Mouse (Mus musculus): ENCODE measurements around the gene Poln. TPM values are rescaled to one million over a fixed set of nuclear protein-coding genes. Genes with fewer than 3 reads are reported as not detected.
A peak's percentile ranks its signal among the peaks of the same experiment; 100 is the strongest.

The Poln gene
- polyA plus RNA-seq, 1 experiment from 2014 or later, result 0.41 TPM

DNA sequence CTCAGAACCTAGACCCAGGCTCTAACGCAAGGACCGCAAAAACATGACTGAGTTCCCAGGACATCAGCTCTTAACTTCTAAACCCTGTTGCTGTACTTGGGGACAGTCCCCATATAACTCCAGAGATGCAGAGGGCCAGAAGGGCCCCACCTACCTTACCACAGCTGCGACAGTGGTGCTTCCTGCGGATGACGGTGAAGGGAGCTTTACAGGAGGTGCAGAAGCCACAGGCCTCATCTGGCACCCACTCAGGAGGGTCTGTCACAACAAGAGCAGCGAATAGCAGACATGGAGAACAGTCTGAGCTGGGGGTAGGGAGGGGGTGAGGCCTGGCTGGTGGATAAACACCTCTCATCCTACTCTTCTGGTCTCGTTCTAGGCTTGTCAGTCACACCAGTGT, 27.2 kb upstream of the Poln start:
- Histone ChIP-seq H3K9ac (no peak overlapping the region), H3K36me3 (no peaks in the 10 kb centered on the region), H3K27ac (no peak overlapping the region), H3K9me3 (replicated peaks) (no peaks in the 10 kb centered on the region), H3K27me3 (no peaks in the 10 kb centered on the region), H3K4me3 (no peak overlapping the region), H3K4me2 (replicated peaks) (no peak overlapping the region), H3K4me1 (no peaks in the 10 kb centered on the region)
- 82% methylated on average over 7 of the region's 7 CpGs for WGBS
- no peak for ATAC-seq (ENCODE audit: low FRiP score)

- Histone ChIP-seq H3K4me2 (replicated peaks) (no peak overlapping the region), H3K9ac (no peak overlapping the region), H3K9me3 (replicated peaks) (no peaks in the 10 kb centered on the region), H3K4me1 (no peaks in the 10 kb centered on the region), H3K27me3 (no peaks in the 10 kb centered on the region), H3K27ac (no peak overlapping the region), H3K36me3 (no peaks in the 10 kb centered on the region), H3K4me3 (no peak overlapping the region)
- WGBS, result 95% methylated on average over 12 of the region's 12 CpGs
- no peak for ATAC-seq (ENCODE audit: low FRiP score)
These were observed 26.5 kb upstream of the Poln start for GRCm38 (mm10) chr5:34195786-34196185.

- Histone ChIP-seq H3K4me1 (no peaks in the 10 kb centered on the region), H3K9me3 (replicated peaks) (no peaks in the 10 kb centered on the region), H3K36me3 (no peaks in the 10 kb centered on the region), H3K4me2 (replicated peaks) (no peak overlapping the region), H3K4me3 (no peak overlapping the region), H3K27me3 (no peaks in the 10 kb centered on the region), H3K27ac (no peak overlapping the region), H3K9ac (no peak overlapping the region)
- 84% methylated on average over 6 of the region's 6 CpGs for WGBS
- no peak for ATAC-seq (ENCODE audit: low FRiP score)
These were observed 25.9 kb upstream of the Poln start for GRCm38 (mm10) chr5:34194975-34195662.

- ATAC-seq (ENCODE audit: low FRiP score), result no peak
- Histone ChIP-seq H3K27me3 (no peaks in the 10 kb centered on the region), H3K4me2 (replicated peaks) (no peak overlapping the region), H3K9me3 (replicated peaks) (no peaks in the 10 kb centered on the region), H3K27ac (no peak overlapping the region), H3K4me3 (no peak overlapping the region), H3K4me1 (peaks cover under 1% of the 10 kb centered on the region; the same call in 1 of the 2 replicates), H3K9ac (no peak overlapping the region), H3K36me3 (no peaks in the 10 kb centered on the region)
- 31% methylated on average over 1 of the region's 1 CpGs for WGBS
These were observed 25.2 kb upstream of the Poln start for GRCm38 (mm10) chr5:34194426-34194825.

GRCm38 (mm10) chr5:34191843-34192242, 22.6 kb upstream of the Poln start:
- H3K27ac ChIP-seq, result no peak overlapping the region
- H3K4me1 ChIP-seq, result peaks cover 14% of the 10 kb centered on the region
- WGBS, result 79% methylated on average over 4 of the region's 4 CpGs
- H3K27me3 ChIP-seq, result no peaks in the 10 kb centered on the region
- H3K36me3 ChIP-seq, result no peaks in the 10 kb centered on the region
- no peak overlapping the region for H3K4me2 ChIP-seq (replicated peaks)
- ATAC-seq (ENCODE audit: low FRiP score), result no peak
- no peak overlapping the region for H3K4me3 ChIP-seq
- H3K9ac ChIP-seq, result no peak overlapping the region
- no peaks in the 10 kb centered on the region for H3K9me3 ChIP-seq (replicated peaks)

- no peak for ATAC-seq (ENCODE audit: low FRiP score)
- Histone ChIP-seq H3K9ac (no peak overlapping the region), H3K4me3 (no peak overlapping the region), H3K27me3 (no peaks in the 10 kb centered on the region), H3K4me2 (replicated peaks) (no peak overlapping the region), H3K27ac (no peak overlapping the region), H3K4me1 (peaks cover 20% of the 10 kb centered on the region), H3K9me3 (replicated peaks) (no peaks in the 10 kb centered on the region), H3K36me3 (no peaks in the 10 kb centered on the region)
- 40% methylated on average over 4 of the region's 4 CpGs for WGBS
These were observed 21.8 kb upstream of the Poln start for GRCm38 (mm10) chr5:34191021-34191420.

DNA sequence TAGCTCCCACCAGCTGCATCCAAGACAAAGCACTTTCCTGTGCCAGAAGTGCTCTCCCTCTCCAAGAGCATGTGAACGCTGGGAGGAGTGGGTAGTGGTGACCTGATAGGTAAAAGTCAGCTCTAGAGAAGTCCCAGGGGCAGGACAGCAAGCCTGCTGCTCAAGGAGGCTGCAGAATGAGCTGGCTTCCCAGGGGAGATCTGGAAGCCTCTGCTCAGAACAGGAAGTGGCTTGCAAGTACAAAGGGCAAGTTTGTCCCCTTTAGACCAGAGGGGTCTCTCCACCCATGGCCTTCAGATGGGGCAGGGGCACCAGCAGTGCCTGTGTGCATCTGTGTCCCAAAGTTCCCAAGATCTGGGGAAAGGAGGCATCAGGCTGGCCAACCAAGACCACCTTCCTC, 20.3 kb upstream of the Poln start:
- Histone ChIP-seq H3K4me1 (peaks cover 35% of the 10 kb centered on the region), H3K9me3 (replicated peaks) (no peaks in the 10 kb centered on the region), H3K4me2 (replicated peaks) (no peak overlapping the region), H3K27me3 (no peaks in the 10 kb centered on the region), H3K27ac (no peak overlapping the region), H3K4me3 (no peak overlapping the region), H3K36me3 (no peaks in the 10 kb centered on the region), H3K9ac (no peak overlapping the region)
- WGBS, result 61% methylated on average over 1 of the region's 1 CpGs
- ATAC-seq (ENCODE audit: low FRiP score), result no peak

- H3K4me1 ChIP-seq, result peaks cover 41% of the 10 kb centered on the region
- no peak overlapping the region for H3K4me3 ChIP-seq
- no peak overlapping the region for H3K9ac ChIP-seq
- H3K4me2 ChIP-seq (replicated peaks), result peak overlapping the region; percentile 70
- 71% methylated on average over 2 of the region's 2 CpGs for WGBS
- no peaks in the 10 kb centered on the region for H3K27me3 ChIP-seq
- no peaks in the 10 kb centered on the region for H3K36me3 ChIP-seq
- H3K9me3 ChIP-seq (replicated peaks), result no peaks in the 10 kb centered on the region
- no peak for ATAC-seq (ENCODE audit: low FRiP score)
- H3K27ac ChIP-seq, result no peak overlapping the region
These were observed 19.6 kb upstream of the Poln start for GRCm38 (mm10) chr5:34188856-34189255.

GRCm38 (mm10) chr5:34187601-34188316, 18.5 kb upstream of the Poln start, which contains the start of gene Mxd4:
Gene Mxd4, minus strand, starts transcription at chr5:34187720.
- Histone ChIP-seq H3K4me1 (peaks cover 47% of the 10 kb centered on the region), H3K4me3 (peak within 1 kb of the TSS; percentile 91), H3K27ac (peak within 1 kb of the TSS; percentile 92), H3K27me3 (no peaks in the 10 kb centered on the region), H3K9ac (peak within 1 kb of the TSS; percentile 84), H3K36me3 (no peaks in the 10 kb centered on the region; the same call in 1 of the 2 replicates), H3K4me2 (replicated peaks) (peak within 1 kb of the TSS; percentile 90), H3K9me3 (replicated peaks) (no peaks in the 10 kb centered on the region)
- under 1% methylated on average over 60 of the region's 60 CpGs for WGBS
- peak; percentile 99 for ATAC-seq (ENCODE audit: low FRiP score)

GRCm38 (mm10) chr5:34186961-34187391, 17.7 kb upstream of the Poln start:
- peak; percentile 20 for ATAC-seq (ENCODE audit: low FRiP score)
- H3K4me3 ChIP-seq, result peak overlapping the region; percentile 91
- H3K4me2 ChIP-seq (replicated peaks), result peak overlapping the region; percentile 90
- peak overlapping the region; percentile 92 for H3K27ac ChIP-seq
- peaks cover 6% of the 10 kb centered on the region for H3K36me3 ChIP-seq
- no peaks in the 10 kb centered on the region for H3K27me3 ChIP-seq
- no peaks in the 10 kb centered on the region for H3K9me3 ChIP-seq (replicated peaks)
- H3K4me1 ChIP-seq, result peaks cover 47% of the 10 kb centered on the region
- 0% methylated on average over 25 of the region's 46 CpGs for WGBS
- H3K9ac ChIP-seq, result peak overlapping the region; percentile 84

DNA sequence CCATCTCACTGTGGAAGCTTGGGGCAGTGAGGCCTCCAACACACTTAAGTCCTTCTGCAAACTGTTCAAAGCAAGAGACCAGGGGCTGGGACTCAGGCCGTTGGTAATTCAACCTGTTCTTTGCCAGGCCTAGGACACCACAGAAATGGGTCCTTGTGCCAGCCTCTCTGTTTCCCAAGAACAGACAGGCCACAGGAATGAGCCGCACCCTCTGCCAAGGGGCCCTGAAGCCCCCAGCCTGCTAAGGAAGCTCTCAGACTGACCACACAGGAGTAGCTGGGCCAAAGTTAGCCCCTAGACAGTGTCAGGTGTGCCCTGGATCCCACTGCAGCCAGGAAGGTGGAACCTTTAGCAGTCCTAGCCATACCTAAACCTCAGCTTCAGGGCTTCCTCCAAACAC, 17.1 kb upstream of the Poln start:
- peak overlapping the region; percentile 91 for H3K4me3 ChIP-seq
- 0 out of 2 replicates have a peak overlapping the region, but pooled peaks have one; percentile 92 for H3K27ac ChIP-seq
- ATAC-seq (ENCODE audit: low FRiP score), result no peak
- H3K9ac ChIP-seq, result peak overlapping the region; percentile 84
- no peaks in the 10 kb centered on the region for H3K9me3 ChIP-seq (replicated peaks)
- 79% methylated on average over 2 of the region's 2 CpGs for WGBS
- peaks cover 47% of the 10 kb centered on the region for H3K4me1 ChIP-seq
- H3K36me3 ChIP-seq, result peaks cover 9% of the 10 kb centered on the region
- peak overlapping the region; percentile 90 for H3K4me2 ChIP-seq (replicated peaks)
- H3K27me3 ChIP-seq, result no peaks in the 10 kb centered on the region

DNA sequence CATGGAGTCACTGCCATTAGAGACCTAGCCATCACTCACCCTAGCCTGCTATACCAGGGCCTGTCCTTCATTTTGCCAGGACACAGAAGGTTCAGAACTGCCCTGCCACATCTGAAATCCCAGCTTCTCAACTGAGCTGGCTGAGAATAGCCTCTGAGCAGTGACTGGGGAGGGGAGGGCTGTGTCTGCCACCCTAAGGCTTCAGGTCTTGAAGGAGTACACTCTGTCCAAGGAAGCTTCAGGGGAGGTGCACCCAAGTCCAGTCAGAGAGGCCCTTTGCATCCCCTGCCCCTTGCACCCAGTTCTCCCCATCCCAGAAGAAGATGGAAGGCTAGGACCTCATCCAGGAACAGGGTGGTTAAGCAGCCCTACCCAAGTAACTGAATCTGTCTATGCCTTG, 16.5 kb upstream of the Poln start:
- Histone ChIP-seq H3K27me3 (no peaks in the 10 kb centered on the region), H3K4me1 (peaks cover 47% of the 10 kb centered on the region), H3K36me3 (peaks cover 12% of the 10 kb centered on the region), H3K4me2 (replicated peaks) (peak overlapping the region; percentile 90), H3K9me3 (replicated peaks) (no peaks in the 10 kb centered on the region), H3K4me3 (peak overlapping the region; percentile 91; the same call in 1 of the 2 replicates), H3K27ac (no peak overlapping the region), H3K9ac (peak overlapping the region; percentile 84)
- no peak for ATAC-seq (ENCODE audit: low FRiP score)

Data from hindbrain, embryonic 12.5 days (tissue).